Mouse (Mus musculus) megakaryocyte-erythroid progenitor cell, adult 5 weeks (primary cell): Measurements from ENCODE around the gene Tas2r109. TPM values are rescaled to one million over a fixed set of nuclear protein-coding genes. Genes with fewer than 3 reads are reported as not detected.

Experiments
- polyA plus RNA-seq: library from polyadenylated mRNA; stranded (reverse); fragments of >175 nt; gene quantifications from 2 replicates; pipeline ENCODE4 v1.2.3, GENCODE M21; 2012

Gene Tas2r109
- not detected in 2 replicates for polyA plus RNA-seq

DNA sequence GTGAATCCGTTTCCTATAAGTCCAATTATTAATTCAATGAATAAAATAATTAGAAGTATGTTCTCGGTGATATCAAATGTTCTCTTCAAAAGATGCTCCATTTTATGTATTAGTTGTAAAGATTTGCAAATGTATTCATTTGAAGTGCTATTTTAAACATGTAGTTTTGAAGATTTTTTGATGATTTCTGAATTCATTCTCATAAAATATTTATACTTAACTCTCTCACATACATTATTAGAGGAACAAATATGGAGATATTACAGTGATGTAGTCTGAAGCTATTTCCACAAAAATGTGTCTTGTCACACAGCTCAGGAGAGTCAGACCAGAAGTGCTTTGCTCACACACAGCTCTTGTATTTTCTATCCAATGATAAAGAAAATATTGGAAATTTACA is at the start of gene Tas2r109:
Gene Tas2r109, minus strand, starts transcription at position 101 of the 400 bp plus-strand sequence.

GRCm38 (mm10) chr6:132957819-132958218 is 22.9 kb downstream of the Tas2r109 start, which contains the start of gene Tas2r131:
Tas2r131 (minus strand) TSS chr6:132957919.

DNA sequence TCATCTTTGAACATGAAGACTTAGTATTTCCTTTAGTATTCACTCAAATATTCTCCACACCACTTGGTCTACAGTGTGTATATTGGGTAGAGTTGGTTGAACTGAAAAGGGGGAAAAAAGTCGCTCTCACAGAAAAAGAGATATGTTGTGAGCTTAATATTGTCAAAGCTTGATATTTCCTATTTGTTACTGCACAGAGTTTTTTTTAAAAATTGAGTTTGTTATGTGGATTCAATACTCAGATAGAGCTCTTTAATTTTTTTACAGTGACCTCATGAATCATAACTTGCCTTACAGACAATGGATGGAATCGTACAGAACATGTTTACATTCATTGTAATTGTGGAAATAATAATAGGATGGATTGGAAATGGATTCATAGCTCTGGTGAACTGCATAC is 30.0 kb downstream of the Tas2r109 start, which contains the start of gene Tas2r129:
Gene Tas2r129, plus strand, starts transcription at position 301 of the 400 bp plus-strand sequence.

Other genes starting within 250 kb of the Tas2r109 start
- gene Tas2r115, start 242.9 kb downstream of the Tas2r109 start, polyA plus RNA-seq: not detected in 2 replicates
- gene Tas2r124, start 226.2 kb downstream of the Tas2r109 start, polyA plus RNA-seq: not detected in 2 replicates
- gene Tas2r102, start 218.8 kb downstream of the Tas2r109 start, polyA plus RNA-seq: not detected in 2 replicates
- not detected in 2 replicates for gene Tas2r136, start 202.8 kb downstream of the Tas2r109 start, polyA plus RNA-seq
- not detected in 2 replicates for gene Tas2r117, start 178.1 kb downstream of the Tas2r109 start, polyA plus RNA-seq
- not detected in 2 replicates for gene Tas2r123, start 133.8 kb downstream of the Tas2r109 start, polyA plus RNA-seq
- gene Tas2r116, start 125.5 kb downstream of the Tas2r109 start, polyA plus RNA-seq: not detected in 2 replicates
- not detected in 2 replicates for gene Tas2r110, start 113.0 kb downstream of the Tas2r109 start, polyA plus RNA-seq
- gene Tas2r113, start 88.0 kb downstream of the Tas2r109 start, polyA plus RNA-seq: not detected in 2 replicates
- not detected in 2 replicates for gene Tas2r125, start 71.3 kb downstream of the Tas2r109 start, polyA plus RNA-seq
- gene Tas2r129, start 29.9 kb downstream of the Tas2r109 start, polyA plus RNA-seq: not detected in 2 replicates
- not detected in 2 replicates for gene Tas2r131, start 23.0 kb downstream of the Tas2r109 start, polyA plus RNA-seq
- not detected in 2 replicates for gene Tas2r103, start 56.1 kb upstream of the Tas2r109 start, polyA plus RNA-seq
- not detected in 2 replicates for gene Tas2r140, start 74.9 kb upstream of the Tas2r109 start, polyA plus RNA-seq
- 47.8 and 48.4 TPM in 2 replicates for gene Smim10l1, start 123.9 kb upstream of the Tas2r109 start, polyA plus RNA-seq